Mouse (Mus musculus) left cerebral cortex, postnatal 14 days (tissue): ENCODE data around the gene Cd59a. TPM values are rescaled to one million over a fixed set of nuclear protein-coding genes. Genes with fewer than 3 reads are reported as not detected.
"Not testable (repeated sequence)": the region's sequence is repeated elsewhere in the genome, so short reads cannot be mapped to it uniquely, and the experiment has no call there.

Experiments used
- DNase-seq, 2 experiments: peaks; one replicate each; pipeline ENCODE4 v3.0.0; 2021 to 2022; ENCODE audit warnings: low spot score in 2 of 2, mixed read lengths in 1 of 2
- intact Hi-C: fragments of 180-260 bp; cut with DNase I; formaldehyde crosslinking; loops from one replicate; pipeline ENCODE4 v1.15.1; 2025
- total RNA-seq, 2 experiments: library from RNA; stranded (reverse); gene quantifications; 2 replicates each; pipeline ENCODE4 v1.2.3; 2021

Cd59a gene
- total RNA-seq, 2 experiments from 2014 or later: 2.0 to 2.1 TPM

DNA sequence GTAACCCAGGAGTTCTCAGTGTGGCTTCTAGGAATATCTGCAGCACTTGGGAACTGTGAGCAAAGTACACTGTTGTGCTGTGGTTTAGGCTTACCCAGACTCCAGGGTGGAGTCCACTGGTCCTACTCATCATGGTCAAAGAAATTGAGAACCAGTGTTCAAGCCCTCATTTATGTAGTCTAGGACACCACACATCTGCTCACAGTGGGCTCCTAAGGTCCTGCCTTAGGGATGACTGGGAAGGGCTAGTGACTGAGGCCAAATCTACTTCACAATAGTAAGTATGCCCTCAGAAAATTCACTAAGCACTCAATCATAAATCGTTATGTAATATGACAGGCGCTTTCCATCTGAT, 3.6 kb downstream of the Cd59a start:
- intact Hi-C loops: no loop called here
- no peak for DNase-seq

DNA sequence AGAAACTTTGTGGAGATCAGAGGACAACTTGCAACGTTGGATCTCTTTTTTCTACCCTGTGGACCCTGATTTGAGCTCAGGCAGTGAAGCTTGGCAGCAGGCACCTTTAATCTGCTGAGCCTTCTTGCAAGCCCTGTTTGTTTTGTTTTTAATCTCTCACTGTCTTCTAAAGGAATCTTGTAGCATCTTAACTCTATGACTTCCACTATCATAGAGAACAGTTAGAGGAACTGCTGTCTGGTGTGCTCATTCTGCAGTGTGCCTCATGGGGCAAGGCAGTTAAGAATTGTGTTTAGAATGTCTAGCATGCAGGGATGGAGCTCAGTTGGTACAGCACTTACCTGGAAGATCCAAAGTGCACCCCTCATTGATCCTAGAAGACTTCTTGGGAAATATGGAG, 4.3 kb downstream of the Cd59a start:
- no peak for DNase-seq
- intact Hi-C loops: no loop called here

DNA sequence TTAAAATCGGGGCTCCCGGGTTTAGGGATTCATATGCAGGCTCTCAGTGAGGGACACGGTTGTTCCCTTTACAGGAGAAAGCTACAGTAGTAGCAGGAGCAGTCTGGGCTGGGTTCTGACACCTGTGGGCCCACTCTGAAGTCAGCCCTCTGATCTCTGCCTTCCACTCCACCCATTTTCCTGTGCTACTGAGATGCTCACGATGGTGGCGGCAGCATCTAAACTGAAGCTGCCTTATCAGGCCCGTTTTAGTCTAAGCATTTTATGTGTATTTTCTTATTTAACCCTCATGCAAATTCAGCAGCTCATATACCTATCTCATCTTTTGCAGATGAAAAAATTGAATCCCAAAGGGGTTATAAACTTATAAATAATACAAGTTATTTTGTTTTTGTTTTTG, 9.2 kb downstream of the Cd59a start:
- intact Hi-C loops: no loop called here
- no peak for DNase-seq

DNA sequence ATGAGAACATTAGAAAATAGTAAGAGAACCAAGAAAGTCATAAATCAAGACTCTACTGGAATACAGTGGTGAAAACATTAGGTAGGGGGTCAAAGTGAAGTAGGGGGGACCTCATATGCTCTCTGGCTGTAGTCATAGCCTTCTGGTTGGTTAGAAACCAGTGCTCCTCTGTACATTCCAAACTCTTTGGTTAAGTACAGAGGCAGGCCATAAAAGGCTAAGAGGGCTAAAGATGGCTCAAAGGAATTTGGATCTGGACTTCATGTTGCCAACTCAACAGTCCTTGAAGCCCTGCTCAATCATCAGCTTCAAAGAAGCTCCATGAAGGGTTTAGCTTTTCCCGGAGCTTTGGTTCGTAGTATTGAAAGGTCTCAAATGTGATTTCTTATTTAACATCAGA, 13.4 kb downstream of the Cd59a start:
- intact Hi-C loops, DNase-seq: not testable (repeated sequence)

DNA sequence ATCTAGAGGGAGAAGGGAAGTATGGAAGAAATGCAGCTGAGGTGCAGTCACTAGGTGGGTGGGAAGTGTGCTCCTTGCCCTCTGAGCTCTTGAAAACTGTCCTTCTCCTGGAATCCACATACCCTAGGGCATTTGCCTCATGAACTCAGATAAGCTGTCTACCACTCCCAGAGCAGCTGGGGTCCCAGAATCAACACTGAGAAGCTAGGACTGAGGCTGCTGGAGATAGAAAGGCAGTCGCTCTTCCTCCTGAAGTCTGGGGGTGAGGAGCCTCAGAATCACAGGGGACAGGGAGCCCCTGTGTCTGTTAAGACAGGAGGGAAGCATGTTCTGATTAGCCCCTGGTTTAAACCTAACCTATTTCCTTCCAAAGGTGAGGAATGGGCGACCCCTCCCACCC, 13.9 kb downstream of the Cd59a start:
- no peak for DNase-seq
- intact Hi-C loops: no loop called here

DNA sequence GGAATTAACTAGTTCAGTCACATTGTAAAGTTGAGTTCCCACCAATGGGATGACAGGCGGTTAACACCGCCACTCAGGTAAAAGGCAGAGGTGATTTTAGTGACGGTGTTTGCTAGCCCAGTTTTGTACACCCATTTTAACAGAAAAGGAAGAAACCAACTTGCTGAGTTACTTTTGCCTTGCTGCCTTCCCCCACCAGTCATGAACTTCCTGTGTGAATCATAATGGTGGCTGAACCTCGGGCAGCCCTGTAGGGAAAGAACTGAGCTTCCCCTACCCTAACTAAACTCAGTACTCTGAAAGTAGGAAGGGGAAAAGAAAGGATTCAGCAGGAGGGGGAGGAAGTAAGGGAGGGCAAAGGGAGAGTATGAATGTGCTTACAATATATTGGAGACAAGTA, 14.4 kb downstream of the Cd59a start:
- intact Hi-C loops: no loop called here
- DNase-seq: no peak

DNA sequence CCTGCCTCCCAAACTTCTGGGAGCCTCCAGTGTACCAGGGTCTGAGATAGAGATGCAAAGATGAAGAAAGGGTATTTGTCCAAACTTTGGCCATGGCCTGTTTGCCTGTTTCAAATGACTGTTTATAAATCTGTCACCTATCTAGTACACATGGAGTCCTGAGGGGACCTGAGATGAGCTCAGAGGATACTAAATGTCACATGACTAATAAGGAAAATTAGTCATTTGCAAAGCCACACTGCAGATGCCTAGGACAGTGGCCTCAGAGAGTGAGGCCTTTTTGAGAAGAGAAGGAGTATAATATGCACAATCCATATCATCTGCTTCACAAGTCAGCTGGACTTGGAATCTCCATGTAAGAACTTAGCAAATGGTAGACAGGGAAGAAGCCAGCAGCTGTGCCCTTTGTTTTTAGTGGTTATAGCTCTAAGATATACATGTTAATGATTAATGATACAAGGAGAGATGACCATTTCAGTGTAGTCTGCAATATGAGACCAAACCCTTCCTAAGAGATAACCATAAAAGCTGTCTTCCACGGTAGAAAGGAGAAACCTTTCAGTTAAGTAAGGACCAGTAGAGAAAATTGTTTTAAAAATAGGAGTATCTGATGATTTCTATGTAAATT, 15.7 kb downstream of the Cd59a start:
- intact Hi-C loops: not testable (repeated sequence)

DNA sequence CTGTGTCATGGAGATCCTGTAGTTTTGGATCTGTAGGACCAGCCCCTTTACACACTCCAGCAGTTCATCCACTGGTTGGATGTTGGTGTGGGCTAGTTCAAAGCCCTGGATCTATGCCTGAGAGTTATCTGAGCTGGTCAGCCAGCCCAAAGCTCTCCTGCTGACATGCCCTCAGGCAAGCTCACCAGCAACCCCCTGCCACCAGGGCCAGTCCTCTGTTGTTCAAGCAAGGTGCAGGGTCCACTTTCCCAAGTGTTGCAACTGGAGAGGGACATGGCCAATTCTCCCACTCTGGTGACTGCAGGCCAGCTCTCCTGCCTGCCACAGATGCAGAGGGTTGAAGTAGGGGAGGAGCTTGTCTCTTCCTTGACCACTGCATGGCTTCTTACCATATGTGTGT, 18.0 kb downstream of the Cd59a start:
- DNase-seq, intact Hi-C loops: not testable (repeated sequence)

More for the DNA sequence above, 15.7 kb downstream of the Cd59a start:
- DNase-seq: not testable (repeated sequence)

DNA sequence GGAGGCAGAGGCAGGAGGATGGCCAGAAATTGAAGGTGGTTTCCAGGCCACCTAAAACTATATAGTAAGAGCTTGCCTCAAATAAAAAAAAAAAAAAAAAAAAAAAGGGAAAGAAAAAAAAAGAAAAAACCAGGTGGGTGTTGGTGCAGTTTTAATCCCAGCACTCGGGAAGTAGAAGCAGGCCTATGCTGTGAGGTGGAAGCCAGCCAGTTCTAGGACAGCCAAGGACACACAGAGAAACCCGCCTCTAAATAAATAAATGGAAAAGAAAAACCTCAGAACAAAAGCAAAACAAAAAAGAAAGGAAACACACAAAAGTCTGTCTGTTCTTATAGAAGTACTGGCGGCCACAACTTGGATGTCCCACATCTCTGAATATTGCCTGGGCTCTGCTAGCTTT, 19.3 kb downstream of the Cd59a start:
- no peak for DNase-seq
- intact Hi-C loops: no loop called here

DNA sequence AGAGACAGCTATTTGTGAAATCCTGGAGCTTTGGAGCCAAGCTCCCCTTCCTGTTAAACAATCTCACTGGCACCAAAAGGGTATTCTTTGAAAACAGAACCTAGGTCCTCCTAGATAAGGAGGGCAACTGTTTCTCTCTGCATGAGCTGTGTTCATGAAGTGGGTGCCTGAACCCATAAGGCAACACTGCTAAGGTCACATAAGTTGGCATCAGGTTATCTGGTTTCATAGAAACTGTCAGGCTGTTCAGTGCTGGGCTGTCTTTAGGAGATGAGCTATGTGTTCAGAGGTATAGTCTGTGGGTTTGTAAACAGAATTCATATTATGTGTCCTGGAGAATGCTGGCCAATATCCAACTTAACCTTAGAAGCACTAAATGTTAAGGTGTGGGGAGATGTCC, 21.6 kb downstream of the Cd59a start:
- DNase-seq, intact Hi-C loops: not testable (repeated sequence)

DNA sequence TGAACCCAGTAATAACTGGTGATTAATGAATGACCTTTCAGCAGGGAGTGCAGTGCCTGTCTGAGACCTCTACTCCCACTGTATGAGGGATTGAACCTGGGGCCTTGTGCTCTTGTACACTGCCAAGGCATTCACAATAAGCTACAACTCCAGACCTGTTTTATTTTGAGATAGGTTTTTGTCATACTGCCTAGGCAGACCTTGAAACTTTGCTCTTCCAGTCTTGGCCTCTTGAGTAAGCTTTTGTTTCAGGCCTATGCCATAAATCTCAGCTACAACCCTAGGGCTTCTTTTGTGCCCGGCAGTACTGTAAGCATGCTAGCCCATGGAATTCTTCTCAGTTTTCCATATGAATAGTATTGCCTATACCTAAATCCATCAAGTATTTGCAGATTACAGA, 23.5 kb downstream of the Cd59a start:
- DNase-seq: no peak
- intact Hi-C loops: no loop called here

DNA sequence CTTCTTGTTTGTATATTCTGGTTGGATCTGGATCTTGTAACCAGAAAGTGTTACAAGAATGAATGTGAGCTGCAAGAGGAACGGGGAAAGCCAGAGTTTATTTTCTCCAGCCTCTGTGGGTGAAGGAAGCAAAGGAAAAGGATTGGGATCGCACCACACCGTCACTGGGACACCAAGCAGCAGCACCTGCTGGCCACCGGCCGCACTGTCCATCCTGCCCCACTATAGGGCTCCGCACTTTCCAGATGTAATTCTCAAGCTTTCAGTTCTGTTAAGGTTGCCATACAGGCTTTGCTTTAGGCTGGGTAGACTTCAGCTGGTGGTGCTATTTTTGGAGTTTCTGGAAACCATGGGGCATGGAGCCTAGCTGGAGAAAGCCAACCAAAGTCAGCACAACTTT, 24.7 kb downstream of the Cd59a start:
- no peak for DNase-seq
- intact Hi-C loops: loop anchor here (10.0 kb wide), 1 partner anchor 86 kb away; no protein-coding TSS in a partner anchor

DNA sequence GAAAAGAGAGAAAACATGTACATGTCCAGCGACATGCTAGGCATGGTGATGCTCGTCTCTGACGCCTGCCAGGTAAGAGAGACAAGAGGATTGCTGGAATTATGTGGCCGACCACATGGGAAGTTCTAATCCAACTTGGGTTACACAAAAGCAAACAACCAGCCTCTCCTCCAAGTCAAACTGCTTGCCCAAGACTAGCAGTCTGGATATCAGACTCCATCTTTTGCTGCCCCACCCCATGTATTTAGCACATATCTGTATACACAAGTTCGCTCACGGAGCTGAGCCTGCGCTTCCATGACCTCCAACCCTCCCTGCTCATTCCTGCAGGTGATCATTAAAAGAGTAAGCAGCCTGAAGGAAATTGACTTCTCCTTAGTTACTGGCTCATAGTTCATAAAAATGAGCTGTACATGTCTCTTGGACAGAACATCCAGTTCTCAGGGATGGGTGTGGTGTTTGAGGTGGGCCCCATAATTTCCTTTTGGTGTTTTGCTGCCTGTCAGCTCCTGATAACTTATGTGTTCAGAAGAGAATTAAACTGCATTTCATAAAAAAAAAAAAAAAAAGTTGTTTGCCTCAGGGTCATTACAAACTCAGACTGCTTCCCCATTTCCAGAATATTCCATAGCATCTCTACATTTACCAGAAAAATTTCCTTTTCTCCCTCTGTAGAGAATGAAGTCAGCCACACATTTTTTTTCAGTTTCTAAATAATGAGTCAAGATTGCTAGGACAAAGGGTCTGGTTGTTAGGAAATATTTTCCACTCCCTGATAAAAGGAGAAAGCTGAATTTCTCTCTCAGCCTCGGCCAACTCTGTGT, 26.3 kb downstream of the Cd59a start:
- no peak for DNase-seq
- intact Hi-C loops: loop anchor here (10.0 kb wide), 1 partner anchor 87 kb away; no protein-coding TSS in a partner anchor

DNA sequence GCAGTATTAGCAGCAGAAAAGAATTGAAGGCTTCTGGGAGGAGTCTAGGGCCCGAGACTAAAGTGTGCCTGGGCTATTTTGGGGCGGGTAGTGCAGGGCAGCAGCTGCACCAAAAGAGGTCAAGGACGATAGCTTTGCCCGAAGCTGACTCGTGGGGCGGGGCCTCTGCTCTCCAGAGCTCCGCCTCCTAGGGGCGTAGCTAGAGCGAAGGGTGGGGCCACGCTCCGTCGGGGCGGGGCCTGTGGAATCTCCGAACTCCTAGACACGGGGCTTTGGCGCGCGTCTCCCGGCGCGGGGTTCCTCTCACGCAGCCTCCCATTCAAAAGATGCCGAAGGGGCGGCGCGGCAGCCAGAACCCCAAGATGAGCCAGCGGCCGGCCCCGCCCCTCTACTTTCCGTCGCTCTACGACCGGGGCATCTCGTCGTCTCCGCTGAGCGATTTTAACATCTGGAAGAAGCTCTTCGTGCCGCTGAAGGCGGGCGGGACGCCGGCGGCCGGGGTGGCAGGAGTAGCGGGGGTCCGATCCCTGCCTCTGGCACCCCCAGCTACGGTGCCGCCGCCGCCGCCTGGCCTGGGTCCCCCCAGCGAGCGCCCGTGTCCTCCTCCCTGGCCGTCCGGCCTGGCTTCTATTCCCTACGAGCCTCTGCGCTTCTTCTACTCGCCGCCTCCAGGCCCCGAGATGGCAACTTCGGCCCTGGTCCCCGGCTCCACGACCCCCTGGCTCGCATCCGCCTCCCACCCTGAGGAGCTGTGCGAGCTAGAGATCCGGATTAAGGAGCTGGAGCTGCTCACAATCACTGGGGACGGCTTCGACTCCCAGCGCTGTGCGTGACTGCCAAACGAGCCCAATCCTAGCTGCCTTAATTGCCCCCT, 27.1 kb downstream of the Cd59a start, which contains the start of gene A930018P22Rik:
A930018P22Rik (plus strand) TSS at position 265 of the 874 bp plus-strand sequence.
- intact Hi-C loops: loop anchor here (10.0 kb wide), 1 partner anchor 88 kb away; no protein-coding TSS in a partner anchor
- peak; percentile 85 to 90 for DNase-seq

DNA sequence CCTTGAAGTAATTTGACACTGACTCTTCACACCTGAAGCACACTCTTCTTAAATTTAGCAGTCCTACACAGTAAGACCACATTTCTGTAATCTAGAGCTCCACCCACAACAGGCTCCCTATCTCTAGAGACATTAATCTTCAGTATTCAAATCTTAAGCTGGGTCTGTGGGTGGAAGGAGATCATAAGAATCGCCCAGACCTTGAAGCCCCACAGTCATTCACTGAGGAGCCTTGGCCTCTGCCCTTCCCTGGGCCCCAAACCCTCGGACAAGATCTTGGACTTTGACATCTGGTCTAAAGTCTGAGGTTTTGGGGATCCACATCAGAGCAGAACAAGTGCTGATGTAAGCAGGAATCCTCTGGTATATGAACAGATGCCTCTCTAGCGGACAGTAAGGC, 27.9 kb downstream of the Cd59a start:
- intact Hi-C loops: loop anchor here (10.0 kb wide), 1 partner anchor 89 kb away; no protein-coding TSS in a partner anchor
- no peak for DNase-seq

DNA sequence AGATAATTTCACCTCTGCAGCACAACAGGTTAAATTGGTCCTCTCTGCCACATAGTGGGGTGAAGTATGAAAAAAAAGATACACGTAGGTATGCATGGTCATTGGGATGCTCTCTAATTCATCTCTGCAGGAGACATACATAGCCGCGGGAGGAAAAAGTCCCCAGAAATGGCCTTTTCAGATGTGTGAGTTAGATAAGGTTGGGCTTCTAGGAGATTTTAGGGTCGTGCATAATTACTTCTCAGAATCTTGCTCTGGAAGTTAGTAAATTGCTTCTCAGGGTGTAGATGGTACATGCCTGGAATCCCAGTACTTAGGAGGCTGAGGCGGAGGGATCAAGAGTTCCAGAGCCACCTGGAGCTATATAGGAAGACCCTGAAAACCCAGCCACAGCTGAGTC, 28.5 kb downstream of the Cd59a start:
- intact Hi-C loops: loop anchor here (10.0 kb wide), 1 partner anchor 89 kb away; no protein-coding TSS in a partner anchor

DNA sequence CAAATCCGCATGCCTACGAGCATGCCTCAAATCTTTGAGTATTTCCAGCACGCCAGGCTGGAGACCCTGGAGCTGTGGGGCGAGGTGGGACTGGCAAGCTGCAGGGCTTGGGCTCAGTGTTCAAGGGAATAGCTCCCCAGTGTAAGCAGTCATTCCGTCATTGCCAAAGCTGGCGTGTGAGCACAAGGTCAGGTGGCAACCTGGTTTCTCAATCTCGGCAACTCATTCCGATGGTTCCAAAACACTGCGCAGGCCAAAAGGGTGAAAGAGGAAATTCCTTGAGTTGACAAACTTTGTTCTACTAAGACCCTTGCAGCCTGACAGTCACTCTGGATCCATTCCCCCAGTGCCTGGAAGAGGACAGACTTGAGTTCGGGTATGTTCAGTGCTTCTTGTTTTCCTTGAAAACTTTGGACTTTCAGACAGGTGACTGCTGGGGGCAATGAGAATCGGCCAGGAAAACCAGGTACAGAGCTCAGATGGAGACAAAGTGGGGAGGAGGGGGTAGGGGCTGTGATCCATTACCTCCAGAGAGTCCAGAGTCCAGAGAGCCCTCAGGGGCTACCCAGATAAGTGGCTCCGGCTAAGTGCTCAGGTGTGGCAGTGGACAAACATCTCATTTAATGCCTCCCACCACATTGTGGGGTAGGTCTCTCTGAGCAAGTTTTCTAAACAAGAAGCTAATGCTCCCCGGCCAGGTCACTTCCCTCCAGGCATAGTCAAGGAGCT, 33.4 kb downstream of the Cd59a start:
- intact Hi-C loops: loop anchor here (10.0 kb wide), 1 partner anchor 94 kb away; no protein-coding TSS in a partner anchor
- no peak for DNase-seq

More for the DNA sequence above, 28.5 kb downstream of the Cd59a start:
- DNase-seq: no peak

DNA sequence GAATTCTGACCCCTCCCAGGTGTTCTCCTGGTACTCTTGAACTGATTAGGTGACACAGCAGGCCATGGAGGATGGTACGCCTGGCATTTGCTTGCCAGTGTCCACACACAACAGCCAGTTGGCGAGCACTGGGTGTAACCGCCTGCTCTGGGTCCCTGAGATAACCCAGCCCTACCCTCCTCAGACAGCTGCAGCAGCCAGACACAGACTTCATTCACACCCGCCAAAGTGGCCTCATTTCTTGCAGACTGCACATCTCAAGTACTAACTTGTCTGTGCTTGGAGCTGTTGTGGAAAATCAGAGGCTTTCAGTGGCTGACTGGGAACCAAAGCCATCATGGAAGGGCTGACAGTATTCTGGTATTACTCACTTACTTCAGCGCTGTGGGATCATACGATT, 34.6 kb downstream of the Cd59a start:
- DNase-seq: peak; percentile 31 to 57

DNA sequence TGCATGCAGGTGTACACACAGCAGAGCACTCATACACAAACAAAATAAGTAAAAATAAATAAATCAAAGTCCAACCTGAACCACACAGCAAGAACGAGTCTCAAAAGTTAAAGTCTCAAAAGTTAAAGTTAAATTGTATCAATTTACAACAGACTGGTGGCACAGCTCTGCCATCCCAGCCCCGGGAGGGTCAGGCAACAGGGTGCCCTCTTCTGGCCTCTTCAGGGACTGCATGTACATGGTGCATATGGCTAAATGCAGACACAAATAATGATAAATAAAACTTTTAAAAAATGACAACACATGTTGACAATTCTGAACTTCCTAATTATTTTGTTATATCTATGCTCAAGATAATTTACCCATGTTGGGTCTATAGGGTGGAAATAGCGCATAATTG, 35.4 kb downstream of the Cd59a start:
- DNase-seq: no peak
- intact Hi-C loops: loop anchor here (10.0 kb wide), 1 partner anchor 204 kb away; no protein-coding TSS in a partner anchor

More for the DNA sequence above, 34.6 kb downstream of the Cd59a start:
- intact Hi-C loops: loop anchor here (10.0 kb wide), 1 partner anchor 205 kb away; no protein-coding TSS in a partner anchor
